Mouse (Mus musculus) erythroblast, embryonic 14.5 days (primary cell): Measurements from ENCODE around the gene Dkk2.

Experiments used
- GATA1 ChIP-seq: IDR thresholded peaks from 2 replicates; pipeline ENCODE4 v1.6.1; 2012; ENCODE audit warnings: low read length, inconsistent platforms, mixed read lengths
- TAL1 ChIP-seq: IDR thresholded peaks from 3 replicates; pipeline ENCODE4 v1.6.1; 2012; ENCODE audit warnings: low read length, inconsistent platforms, mixed read lengths

DNA sequence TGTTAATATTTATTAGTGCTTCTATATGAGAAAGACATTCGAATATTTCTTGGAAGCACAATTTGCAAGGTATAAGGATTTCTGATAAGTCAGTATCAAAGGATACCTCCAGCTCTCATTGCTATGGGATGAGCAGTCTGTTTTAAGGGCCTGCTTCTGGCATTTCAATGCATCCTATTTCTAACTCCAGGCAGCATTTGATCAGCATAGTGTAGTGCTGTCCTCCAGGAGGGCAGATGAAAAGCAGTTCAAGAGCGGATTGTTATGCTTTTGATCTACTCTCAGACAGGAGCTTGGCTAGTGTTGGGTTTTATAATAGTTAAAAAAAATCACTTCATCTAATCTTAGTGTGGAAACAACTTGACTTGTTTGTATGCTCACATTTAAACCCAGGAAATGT is 73.7 kb downstream of the Dkk2 start:
- TF ChIP-seq GATA1 (no peak), TAL1 (no peak)
